Mouse (Mus musculus): ENCODE results near the gene Rin2. TPM values are rescaled to one million over a fixed set of nuclear protein-coding genes. Genes with fewer than 3 reads are reported as not detected.

Rin2 gene
- total RNA-seq, 2 experiments from 2014 or later, result 20.6 to 27.9 TPM

DNA sequence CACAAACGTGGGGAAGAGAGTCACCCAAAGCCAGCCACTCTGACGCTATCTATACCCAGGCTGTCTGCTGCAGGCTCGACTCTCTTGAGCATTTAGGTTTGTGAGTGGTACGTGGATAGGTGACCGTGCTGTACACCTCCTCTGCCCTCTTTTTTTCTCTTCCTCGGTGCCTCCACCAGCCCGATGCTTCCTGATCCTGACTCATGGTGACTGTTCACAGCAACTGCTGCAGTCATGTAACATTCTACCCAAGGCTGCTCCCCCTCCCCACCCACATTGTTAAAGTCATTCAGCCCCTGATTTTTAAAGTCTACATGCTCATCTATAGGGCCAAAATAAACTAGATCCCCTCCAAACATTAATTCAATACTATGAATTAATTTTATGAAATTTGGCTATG is 54.4 kb downstream of the Rin2 start:
- DNase-seq, result no peak
- intact Hi-C loops (cut with DNase I), result no loop called here

DNA sequence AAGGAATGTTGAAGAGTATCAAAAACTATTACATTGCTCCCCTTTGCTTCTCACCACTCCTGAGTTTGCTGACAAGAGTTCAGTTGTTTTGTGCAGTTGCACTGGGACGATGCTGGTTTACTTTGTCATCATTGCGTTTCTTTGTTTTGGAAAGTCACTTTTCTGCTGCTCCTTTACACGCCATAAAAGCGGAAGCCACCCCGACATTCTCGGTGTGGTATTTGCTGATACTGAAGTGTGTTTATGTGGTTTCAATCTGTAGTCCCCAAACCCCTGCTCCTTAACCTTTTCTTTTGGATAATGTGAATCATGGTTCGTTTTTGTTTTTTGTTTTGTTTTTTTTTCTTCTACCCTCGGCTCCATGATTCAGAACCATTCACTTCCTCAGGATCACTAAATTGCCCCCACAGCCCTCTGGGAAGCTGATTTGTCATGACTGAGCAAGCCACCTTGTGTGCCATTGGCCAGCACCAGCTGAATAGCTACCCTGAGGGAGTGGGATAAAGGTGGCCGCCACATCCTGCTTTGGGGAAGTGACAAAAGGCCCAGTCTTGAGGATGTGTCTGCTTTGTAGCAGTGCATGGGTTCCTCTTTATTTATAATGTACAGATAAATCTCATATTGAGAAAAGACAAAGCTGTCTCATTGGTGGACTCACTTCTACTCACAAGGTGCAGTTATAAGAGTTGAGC is 55.3 kb downstream of the Rin2 start:
- intact Hi-C loops (cut with DNase I), result no loop called here
- no peak for DNase-seq

DNA sequence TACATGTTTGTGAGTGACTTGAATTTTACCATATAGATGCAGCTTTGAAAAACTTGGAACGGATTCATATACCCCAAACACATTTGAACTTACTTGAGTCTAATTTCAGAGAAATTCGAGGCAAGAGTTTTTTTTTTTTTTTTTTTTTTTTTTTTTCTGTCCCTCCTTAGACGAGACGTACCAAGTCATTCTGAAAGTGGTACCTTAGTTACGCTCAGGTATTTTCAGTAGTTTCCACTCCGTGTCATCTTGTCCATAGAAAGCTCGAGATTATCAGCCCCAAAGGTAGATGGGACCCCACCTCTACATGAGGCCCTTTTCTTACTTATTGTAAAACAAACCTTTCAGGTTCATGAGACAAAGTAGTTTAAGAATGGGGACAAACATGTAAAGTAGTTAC is 55.9 kb downstream of the Rin2 start:
- no peak for DNase-seq
- intact Hi-C loops (cut with DNase I), result no loop called here

DNA sequence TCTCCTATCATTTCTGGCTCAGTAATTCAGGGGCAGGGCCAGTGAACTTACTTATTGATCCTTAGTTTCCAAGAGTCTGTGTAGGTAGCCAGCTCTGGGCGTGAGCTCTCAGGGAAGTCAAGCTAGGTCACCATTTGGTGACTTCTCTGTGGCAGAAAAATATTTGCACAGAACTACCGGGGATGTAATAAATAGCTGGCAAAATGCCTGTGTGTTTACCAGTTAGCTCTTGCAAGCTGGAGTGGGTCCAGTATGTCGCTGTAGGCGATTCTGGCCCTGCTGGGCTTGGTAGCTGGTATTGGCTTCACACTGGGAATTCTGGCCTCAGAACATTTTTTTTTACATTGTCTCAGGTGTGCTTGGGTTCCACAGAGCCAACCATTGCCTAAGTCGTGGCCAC is 60.1 kb downstream of the Rin2 start:
- no peak for DNase-seq
- intact Hi-C loops (cut with DNase I), result no loop called here

DNA sequence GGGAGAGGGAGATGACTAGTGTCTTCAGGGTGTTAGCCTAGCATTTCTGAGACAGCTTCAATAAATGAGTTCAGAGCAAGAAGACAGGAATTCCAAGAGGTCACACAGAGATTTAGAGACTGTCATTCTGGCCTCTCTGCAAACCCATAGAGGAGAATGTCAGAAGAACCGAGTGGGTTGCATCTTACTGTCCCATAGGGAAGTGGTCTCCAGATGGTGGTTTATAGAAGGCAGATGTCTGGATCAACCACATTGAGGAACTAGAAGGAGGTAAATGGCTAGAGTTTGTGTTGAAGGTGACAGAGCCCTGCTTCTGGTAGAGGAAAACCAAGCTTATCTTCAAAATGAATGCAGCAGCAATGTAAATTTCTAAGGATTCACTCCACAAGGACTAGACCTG is 61.5 kb downstream of the Rin2 start:
- intact Hi-C loops (cut with DNase I), result no loop called here
- no peak for DNase-seq

DNA sequence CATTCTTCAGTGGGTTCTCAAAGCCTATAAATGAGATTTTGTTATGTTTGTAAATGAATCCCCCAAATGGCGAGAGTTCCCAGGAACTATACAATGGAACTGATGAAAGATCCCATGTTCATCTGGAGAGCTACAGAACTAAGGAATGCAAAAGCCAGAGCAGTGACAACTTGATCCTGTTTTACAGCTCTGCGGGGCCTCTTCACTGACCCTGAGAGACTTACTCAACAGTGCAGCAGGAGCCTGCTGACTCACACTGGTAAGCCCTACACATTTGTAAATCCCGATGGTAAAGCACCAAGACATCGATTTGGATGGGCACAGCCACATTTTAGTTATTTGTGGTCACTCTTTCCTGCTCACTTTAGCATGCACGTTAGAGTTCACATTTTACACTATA is 62.2 kb downstream of the Rin2 start:
- no peak for DNase-seq
- intact Hi-C loops (cut with DNase I), result no loop called here

DNA sequence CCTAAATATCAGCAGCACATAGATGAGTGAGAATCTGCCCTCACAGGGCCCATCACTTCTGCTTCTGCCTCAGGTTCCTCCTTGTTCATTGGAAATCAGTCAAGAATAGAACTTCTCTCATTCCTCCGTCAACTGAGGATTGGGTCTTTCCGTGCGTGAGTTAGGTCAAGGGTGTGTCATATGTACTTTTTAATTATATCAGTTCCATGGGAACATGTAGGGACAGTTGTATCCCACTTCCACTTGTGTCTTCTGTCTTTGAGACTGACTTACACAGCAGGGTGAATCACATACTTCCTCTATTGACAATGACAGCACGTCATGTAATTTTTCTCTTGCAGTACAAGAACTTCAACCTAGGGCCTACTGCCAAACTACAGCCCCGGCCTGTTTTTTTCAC is 65.7 kb downstream of the Rin2 start:
- intact Hi-C loops (cut with DNase I), result no loop called here

DNA sequence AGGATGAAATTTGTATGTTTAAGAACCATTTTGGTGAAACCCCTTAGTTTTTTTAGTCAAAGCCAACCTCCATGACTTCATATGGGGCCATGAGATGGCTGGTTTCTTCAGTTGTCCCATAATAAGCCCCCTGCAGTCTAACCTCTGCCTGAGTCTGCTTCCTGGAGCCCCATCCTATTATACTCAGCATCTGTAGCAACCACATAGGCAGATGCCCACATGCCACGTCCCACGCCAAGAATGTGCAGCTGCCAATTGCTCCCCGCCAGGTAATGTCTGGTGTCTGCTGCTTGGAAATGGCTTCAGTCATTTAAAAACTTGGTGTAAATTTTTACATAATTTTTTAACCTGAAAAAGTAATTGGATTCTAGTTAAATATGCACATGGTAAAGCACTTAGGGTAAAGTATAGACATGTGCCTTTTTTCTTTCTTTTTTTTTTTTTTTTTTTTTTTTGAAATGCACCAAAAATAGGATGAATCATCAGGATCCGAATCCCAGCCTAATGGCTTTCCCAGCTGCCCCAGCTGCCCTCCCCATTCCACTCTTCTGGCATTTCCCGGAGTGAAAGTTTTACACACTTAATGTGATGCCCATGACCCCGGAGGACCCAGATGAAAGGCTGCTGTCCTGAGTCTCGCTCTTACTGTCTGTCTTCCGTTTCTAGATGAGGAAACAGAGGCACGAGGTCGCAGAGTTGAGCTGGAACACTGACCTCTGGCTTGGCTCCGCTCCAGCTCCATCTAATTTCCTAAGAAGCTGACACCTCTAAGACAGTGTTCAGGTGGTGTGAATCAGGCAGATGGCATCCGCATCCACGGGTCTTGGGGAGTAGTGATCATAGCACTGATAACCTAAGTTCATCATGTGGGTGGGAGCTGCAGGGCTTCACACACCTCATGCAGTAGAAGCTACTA is 68.0 kb downstream of the Rin2 start:
- intact Hi-C loops (cut with DNase I), result no loop called here
- no peak for DNase-seq

More for the DNA sequence above, 65.7 kb downstream of the Rin2 start:
- no peak for DNase-seq

DNA sequence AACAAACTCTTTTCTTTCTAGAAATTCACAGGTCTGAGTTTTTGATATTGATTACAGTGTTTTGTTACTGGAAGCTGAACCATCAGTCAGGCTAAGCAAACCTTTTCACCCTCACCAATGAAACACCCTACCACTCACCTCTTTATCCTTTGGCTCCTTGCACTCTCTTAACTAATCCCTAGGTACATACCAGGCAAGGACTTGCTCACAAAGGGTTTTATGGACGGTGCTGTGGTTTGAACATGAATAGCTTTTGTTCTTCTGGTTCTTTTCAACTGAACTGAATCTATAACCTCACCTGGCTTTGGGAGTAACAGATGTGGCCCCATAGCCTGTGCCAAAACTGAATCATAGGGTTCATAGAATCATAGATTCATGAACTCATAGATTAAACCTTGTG is 71.4 kb downstream of the Rin2 start:
- intact Hi-C loops (cut with DNase I), result no loop called here
- DNase-seq, result no peak

DNA sequence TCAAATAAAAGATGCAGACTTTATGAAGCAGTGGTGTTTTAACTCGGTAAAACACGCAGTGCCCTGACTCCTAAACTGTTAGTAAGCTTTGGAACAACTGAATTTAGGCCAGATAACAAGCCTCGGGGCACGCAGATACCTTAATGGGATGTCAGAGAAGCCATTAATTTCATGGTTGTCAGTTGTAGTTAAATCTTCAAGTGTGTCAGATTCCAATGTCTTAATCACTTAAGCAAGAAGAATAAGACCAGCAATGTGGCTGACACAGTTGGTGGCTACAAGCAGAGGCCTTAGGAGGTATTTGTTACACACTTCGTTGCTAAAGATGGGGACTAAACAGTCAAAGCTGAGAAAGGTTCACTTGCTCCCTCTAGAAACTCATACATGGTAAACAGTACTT is 74.6 kb downstream of the Rin2 start:
- intact Hi-C loops (cut with DNase I), result no loop called here

DNA sequence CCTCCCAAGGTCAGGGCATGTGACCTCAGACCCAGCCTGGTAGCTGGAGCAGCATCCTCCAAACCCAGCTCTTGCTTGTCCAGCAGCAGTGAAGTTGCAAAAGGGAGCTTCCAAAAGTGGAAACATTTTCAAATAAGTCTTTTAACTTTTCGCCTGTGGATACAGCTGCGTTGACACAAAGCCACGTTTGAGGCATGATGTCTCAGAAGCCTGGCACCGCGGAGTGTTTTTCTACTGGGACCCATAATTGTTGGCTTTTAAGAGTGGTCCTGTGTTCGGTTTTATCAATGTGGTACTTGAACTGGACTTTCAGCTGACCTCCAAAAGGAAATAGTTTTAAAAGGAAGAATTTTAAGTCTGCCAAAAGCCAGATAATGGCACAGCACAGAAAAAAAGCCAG is 77.6 kb downstream of the Rin2 start:
- peak in 1 of 2 experiments; percentile 27 for DNase-seq
- intact Hi-C loops (cut with DNase I), result loop anchor here (2.0 kb wide), 1 partner anchor 36 kb away; no protein-coding TSS in a partner anchor

More for the DNA sequence above, 74.6 kb downstream of the Rin2 start:
- no peak for DNase-seq

DNA sequence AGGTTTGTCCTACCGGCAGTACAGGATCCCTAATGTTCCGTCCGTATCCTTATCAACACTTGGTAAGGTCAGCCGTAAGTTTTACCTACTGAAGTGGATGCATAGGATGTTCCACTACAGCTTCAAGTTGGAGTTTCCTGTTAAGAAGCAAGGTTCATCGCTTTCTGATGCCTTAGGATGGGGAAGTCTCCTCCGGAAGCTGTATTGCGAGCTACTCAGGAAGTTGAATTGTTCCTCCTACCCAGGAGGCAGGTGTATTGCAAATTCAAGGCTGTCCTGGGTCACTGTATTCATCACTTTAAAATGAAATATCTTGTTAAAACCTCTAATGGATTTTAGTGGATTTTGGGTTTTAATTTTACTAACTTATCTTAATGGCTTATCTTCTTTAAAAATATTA is 79.0 kb downstream of the Rin2 start:
- DNase-seq, result no peak
- intact Hi-C loops (cut with DNase I), result loop anchor here (2.0 kb wide), 1 partner anchor 37 kb away; no protein-coding TSS in a partner anchor

DNA sequence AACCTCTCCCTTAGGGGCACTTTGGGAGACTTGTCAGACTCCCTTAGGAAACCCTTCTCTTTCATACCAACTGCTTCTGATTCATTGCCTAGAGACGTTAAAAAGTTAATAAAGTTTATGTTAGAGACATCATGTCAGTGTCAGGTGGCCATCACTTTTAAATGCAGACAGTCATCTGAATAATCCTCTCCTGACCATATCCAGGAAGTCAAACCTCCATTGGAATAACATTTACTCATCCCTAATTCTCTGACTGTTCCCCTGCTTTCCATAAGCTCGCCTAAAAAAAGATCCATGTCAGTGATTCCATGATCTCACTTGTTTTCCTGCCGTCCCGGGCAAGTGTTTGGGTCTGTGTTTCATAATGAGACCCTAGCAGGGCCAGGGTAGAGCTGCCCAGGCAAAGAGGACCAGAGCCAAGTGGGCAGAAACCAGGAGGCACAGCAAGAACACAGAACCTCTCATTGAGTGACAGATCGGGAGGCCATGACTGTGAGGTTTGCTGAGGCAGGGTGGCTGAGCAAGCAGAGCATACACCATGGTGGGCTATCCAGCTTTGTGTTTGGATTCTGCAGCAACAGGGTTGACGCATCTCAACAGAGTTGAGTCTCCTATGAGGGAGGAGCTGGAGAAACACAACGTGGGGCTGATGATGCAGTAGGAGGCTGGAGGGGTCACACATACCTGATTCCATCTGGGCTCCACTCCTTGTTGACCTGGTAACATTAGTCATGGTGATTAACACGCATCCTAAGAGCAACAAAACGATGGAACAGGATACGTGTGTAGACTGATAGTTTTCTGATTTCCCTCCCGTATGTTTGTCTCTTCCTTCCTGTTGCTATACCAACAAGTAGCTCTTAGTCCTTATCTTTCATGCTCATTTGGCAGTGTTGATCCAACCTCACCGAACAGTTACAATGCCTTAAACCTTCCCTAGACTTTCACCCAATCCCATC is 81.1 kb downstream of the Rin2 start:
- intact Hi-C loops (cut with DNase I), result no loop called here
- no peak for DNase-seq

DNA sequence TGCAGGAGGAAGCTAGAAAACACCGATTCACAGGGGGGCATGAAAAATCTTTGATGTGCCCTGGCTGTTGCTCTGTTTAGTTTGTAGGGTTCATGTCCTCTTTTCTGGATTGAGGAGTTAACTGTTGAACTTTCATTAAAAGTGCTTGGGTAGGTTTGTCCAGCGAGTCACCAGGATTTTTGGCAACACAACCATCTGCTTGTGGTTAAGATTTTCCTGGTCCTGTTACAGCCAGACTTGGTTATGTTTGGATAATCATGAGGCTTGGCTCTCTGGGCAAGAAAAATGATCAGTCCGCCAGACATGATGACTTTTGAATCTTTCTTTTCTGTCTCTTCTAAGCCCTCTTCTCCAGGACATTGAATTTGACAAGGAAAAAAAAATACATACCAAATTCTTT is 85.1 kb downstream of the Rin2 start:
- DNase-seq, result no peak
- intact Hi-C loops (cut with DNase I), result no loop called here

DNA sequence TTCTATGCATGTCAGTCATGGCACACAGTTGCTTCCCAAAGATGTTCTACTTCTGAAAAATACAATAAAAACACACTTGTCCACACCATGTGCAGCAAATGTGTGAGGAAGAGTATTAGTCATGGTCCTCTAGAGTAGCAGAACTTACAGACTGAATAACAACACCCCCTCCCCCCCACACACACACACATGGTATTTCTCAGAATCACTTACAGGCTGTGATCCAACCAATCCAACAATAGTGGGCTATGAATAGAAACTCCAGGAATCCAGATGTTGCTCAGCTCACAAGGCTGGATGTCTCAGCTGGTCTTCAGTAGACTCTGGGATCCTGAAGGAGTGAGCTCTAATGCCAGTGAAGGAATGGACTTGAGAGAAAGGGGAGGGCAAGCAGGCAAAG is 86.4 kb downstream of the Rin2 start:
- DNase-seq, result no peak
- intact Hi-C loops (cut with DNase I), result no loop called here

DNA sequence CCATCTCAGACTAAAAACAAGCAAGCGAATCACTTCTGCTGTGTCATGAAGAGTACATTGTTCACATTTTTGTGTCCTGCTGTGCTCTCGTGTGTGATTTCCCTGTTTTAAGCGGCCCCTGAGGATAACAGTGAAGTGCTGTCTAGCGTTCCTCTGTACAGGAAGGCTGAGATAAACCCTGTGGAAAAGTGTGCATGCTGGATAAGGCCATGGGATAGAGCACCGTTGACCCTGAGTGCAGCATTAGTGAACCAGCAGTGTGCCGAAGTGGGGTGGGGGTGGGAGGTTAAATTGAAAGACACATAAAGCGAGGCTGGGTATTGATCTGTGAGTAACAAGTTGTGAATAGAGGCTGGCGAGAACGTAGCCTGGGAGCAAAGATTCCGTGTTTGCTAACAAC is 94.9 kb downstream of the Rin2 start:
- DNase-seq, result no peak
- intact Hi-C loops (cut with DNase I), result no loop called here

DNA sequence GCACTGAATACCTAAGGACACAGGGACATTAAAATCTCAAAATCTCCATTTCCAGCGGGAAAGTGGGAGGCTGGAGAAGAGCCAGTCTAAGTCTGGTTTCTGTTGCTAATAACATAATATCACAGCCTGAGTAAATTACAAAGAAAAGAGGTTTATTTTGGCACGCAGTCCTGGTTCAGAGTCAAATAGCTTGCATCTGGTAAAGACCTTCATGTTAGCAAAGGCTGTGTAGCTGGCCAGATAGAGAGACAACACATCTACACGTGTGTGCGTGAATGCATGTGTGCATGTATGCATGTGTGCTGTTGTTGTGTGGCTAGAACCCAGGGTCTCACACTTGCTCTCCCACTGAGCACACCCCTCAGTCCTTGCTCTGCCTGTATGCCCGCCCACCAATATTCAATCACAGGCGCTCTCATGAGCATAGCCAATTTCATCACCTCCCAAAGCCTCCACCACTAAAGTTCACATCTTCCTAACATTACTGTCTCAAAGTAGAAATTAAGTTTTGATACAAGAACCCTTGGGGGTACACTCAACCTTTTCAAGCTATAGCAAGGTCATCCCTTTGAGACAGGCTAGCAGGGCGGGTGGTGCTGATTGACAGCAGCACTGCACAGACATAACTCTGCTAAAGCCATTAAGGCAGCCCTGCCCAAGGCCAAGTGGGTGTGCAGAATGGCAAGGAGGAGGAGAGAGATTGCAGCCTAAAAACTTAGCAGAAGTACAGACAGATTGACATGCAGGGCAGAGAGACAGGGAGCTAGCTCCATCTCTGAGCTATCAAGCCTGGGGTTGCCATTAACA is 95.9 kb downstream of the Rin2 start:
- intact Hi-C loops (cut with DNase I), result no loop called here
- peak; percentile 22 to 30 for DNase-seq

DNA sequence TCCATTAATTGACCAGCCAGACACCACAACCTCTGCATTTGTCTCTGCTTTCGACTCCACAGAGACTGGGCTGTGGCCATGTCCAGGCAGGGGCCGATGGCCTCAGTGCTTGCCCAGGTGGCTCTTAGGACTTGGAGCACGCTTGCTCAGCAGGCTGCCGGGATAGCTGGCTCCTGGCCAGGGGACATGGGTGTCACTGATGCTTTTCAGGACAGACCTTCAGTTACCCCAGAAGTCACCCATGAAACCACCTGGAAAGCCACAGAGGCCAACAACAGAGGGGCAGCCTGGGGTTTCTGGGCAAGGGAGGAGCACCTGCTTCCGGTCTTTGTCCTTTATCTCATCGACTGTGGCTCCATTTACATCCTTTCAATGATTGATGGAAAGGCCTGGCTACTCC is 108.2 kb downstream of the Rin2 start:
- peak in 1 of 2 experiments; percentile 29 for DNase-seq
- intact Hi-C loops (cut with DNase I), result loop anchor here (5.0 kb wide), 1 partner anchor 1031 kb away; no protein-coding TSS in a partner anchor

DNA sequence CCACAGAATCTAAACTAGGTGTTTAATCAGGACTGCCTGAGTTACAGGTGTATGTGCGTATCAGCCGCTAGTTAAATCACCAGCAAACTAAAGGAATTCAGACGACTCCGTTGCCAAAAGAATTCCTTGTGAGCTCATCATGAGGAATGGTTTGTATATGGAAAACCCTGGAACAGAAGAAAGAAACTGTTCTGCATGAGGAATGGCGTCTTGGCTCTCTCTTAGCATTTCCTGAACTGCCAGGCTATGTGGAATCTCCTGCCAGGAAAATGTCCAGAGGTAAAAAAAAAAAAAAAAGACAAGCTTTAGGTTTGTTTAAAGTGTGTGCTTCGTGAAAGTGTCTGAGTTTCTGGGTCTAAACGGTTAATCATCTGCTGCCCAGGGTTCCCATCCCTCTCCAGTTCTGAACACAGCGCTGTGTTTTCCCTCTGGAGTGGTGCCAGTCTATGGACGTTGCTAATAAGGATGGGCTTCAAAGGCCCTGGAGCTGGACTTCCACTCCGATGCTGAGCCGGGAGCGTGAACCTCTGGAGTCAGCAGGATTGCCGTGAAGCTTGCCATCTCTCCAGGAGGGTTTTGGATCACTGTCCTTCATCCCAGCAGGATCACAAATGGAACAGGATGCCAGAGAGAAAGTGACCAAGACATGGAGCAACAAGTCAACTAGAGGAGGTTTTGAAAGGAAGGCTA is 109.4 kb downstream of the Rin2 start:
- intact Hi-C loops (cut with DNase I), result loop anchor here (5.0 kb wide), 1 partner anchor 1032 kb away; no protein-coding TSS in a partner anchor

More for the DNA sequence above, 109.4 kb downstream of the Rin2 start:
- no peak for DNase-seq
